Comparison of ENCODE assay signal across 8 mouse cellular contexts in the genomic region with DNA sequence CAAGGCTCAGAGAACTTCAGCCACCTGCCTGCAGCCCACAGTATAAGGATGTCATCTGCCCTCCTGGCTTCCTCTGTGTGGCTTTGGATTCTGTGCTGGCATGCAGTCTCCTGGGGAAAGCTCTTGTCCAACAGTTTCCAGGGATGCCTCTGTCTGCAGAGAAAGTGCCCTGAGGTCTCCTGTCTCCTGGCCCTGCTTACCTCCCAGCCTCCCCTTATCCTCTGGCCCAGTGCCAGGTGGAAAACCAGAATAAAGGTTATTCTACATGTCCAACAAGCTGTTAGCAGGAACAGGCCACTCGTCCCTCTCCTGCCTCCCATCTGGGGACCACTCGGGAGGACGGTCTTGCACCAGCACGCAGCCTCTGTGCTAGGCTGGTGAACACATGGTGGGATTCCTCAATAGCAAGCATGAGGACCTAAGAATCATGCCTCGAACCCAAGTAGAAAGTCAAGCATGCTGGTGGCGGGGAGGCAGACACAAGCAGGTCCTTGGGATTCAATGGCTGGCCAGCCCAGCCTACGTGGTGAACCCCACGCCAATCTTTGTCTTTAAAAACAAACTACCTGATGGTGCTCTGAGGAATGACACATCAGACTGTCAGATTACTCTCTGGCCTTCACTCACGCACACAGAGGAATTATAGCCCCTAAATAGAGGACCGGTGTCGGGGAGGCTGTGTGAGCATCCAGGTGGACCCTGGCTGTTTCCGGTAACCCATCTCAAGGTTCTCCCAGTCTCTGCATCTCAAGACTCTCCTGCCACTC.
A peak's percentile ranks its signal among the peaks of the same experiment; 100 is the strongest.
DNase-seq lines count a peak whose midpoint lies in the region; ATAC-seq lines count a peak whose summit lies in the region.

No protein-coding gene starts in this region.

- H3K4me1 ChIP-seq in hindbrain, embryonic 12.5 days = peaks cover 82% of the 10 kb centered on the region
- peaks cover 2% of the 10 kb centered on the region; the same call in 1 of the 2 replicates for H3K4me1 ChIP-seq in hindbrain, embryonic 11.5 days (replicated peaks; ENCODE audit: control insufficient read depth, insufficient read depth, low read length)
- H3K4me1 ChIP-seq in hindbrain, embryonic 16.5 days (ENCODE audit: control insufficient read depth, insufficient read depth, low read depth, low read length) = peaks cover 52% of the 10 kb centered on the region

- H3K27ac ChIP-seq in hindbrain, embryonic 12.5 days = 0 out of 2 replicates have a peak overlapping the region, but pooled peaks have one; percentile 1
- H3K27ac ChIP-seq in hindbrain, embryonic 11.5 days (ENCODE audit: low read depth, low read length) = no peak overlapping the region
- peak overlapping the region; percentile 44 for H3K27ac ChIP-seq in hindbrain, embryonic 16.5 days (ENCODE audit: low read depth, low read length)

- ATAC-seq in hindbrain, embryonic 12.5 days (ENCODE audit: low FRiP score) = no peak
- no peak for ATAC-seq in hindbrain, embryonic 11.5 days (ENCODE audit: low FRiP score)
- no peak for ATAC-seq in hindbrain, embryonic 16.5 days
- no peak for ATAC-seq in erythroid progenitor cell, adult 5-6 weeks (replicated peaks; ENCODE audit: low FRiP score, poor library complexity, severe bottlenecking)

- H3K4me2 ChIP-seq in hindbrain, embryonic 12.5 days (replicated peaks) = no peak overlapping the region
- no peak overlapping the region for H3K4me2 ChIP-seq in hindbrain, embryonic 11.5 days (replicated peaks; ENCODE audit: low read depth, low read length)
- H3K4me2 ChIP-seq in hindbrain, embryonic 16.5 days (ENCODE audit: low read length) = no peak overlapping the region

- H3K36me3 ChIP-seq in hindbrain, embryonic 12.5 days = no peaks in the 10 kb centered on the region
- H3K36me3 ChIP-seq in hindbrain, embryonic 11.5 days (ENCODE audit: control insufficient read depth, insufficient read depth, low read length) = no peaks in the 10 kb centered on the region
- H3K36me3 ChIP-seq in hindbrain, embryonic 16.5 days (ENCODE audit: control insufficient read depth, insufficient read depth, low read length) = no peaks in the 10 kb centered on the region

- no peak overlapping the region for H3K9ac ChIP-seq in hindbrain, embryonic 12.5 days
- no peak overlapping the region for H3K9ac ChIP-seq in hindbrain, embryonic 11.5 days (ENCODE audit: low read depth, low read length)
- H3K9ac ChIP-seq in hindbrain, embryonic 16.5 days (ENCODE audit: low read depth, low read length) = no peak overlapping the region

- no peak overlapping the region for H3K4me3 ChIP-seq in hindbrain, embryonic 12.5 days
- no peak overlapping the region for H3K4me3 ChIP-seq in hindbrain, embryonic 11.5 days (ENCODE audit: low read depth, low read length)
- no peak overlapping the region for H3K4me3 ChIP-seq in hindbrain, embryonic 16.5 days (ENCODE audit: low read length)

- DNase-seq in hindbrain, embryonic 11.5 days (ENCODE audit: low spot score) = no peak
- peak; percentile 21 for DNase-seq in thymus, postnatal 14 days
- DNase-seq in thymus, postnatal 0 days (ENCODE audit: low spot score) = no peak
- no peak for DNase-seq in right cerebral cortex, postnatal 25 days
- DNase-seq in left cerebral cortex, adult 8-10 months (ENCODE audit: low spot score in 2 of 2) = no peak

- H3K9me3 ChIP-seq in hindbrain, embryonic 12.5 days (replicated peaks) = no peaks in the 10 kb centered on the region
- H3K9me3 ChIP-seq in hindbrain, embryonic 11.5 days (ENCODE audit: control insufficient read depth, low read length) = no peaks in the 10 kb centered on the region
- no peaks in the 10 kb centered on the region for H3K9me3 ChIP-seq in hindbrain, embryonic 16.5 days (ENCODE audit: control insufficient read depth, low read length)

- WGBS in hindbrain, embryonic 12.5 days = 86% methylated on average over 12 of the region's 12 CpGs
- WGBS in hindbrain, embryonic 11.5 days = 87% methylated on average over 12 of the region's 12 CpGs
- 82% methylated on average over 12 of the region's 12 CpGs for WGBS in hindbrain, embryonic 16.5 days

- H3K27me3 ChIP-seq in hindbrain, embryonic 12.5 days = no peaks in the 10 kb centered on the region
- no peaks in the 10 kb centered on the region; the same call in 1 of the 2 replicates for H3K27me3 ChIP-seq in hindbrain, embryonic 11.5 days (ENCODE audit: control insufficient read depth, insufficient read depth, low read length)
- no peaks in the 10 kb centered on the region for H3K27me3 ChIP-seq in hindbrain, embryonic 16.5 days (replicated peaks; ENCODE audit: control insufficient read depth, insufficient read depth, low read length)
